Mouse (Mus musculus) lung, postnatal 0 days (tissue): ENCODE data around the gene Hoxb8. TPM values are rescaled to one million over a fixed set of nuclear protein-coding genes. Genes with fewer than 3 reads are reported as not detected.
A peak's percentile ranks its signal among the peaks of the same experiment; 100 is the strongest.

ENCODE experiments used
- ATAC-seq: fragments of 200-750 bp; cut with Nextera tagmentation; 2 replicates; pipeline ENCODE4 v1.8.0; 2017; ENCODE audit warnings: moderate library complexity
- DNase-seq: peaks from one replicate; pipeline ENCODE4 v3.0.0-alpha.2; 2016; ENCODE audit warnings: low spot score
- H3K27ac ChIP-seq: fragments of 300-500 bp; sonication (generic); 2 replicates; pipeline ENCODE4 v1.5.1; 2014; ENCODE audit warnings: antibody characterized with exemption, mild to moderate bottlenecking, low read length, mixed read lengths
- H3K27me3 ChIP-seq: fragments of 300-500 bp; sonication (generic); replicated peaks from 2 replicates; pipeline ENCODE4 v1.6.1; 2014; ENCODE audit warnings: low read length, mixed read lengths; ENCODE audit not compliant: insufficient read depth
- H3K36me3 ChIP-seq: fragments of 300-500 bp; sonication (generic); 2 replicates; pipeline ENCODE4 v1.6.1; 2014; ENCODE audit warnings: low read length, mixed read lengths; ENCODE audit not compliant: insufficient read depth
- H3K4me1 ChIP-seq: fragments of 300-500 bp; sonication (generic); 2 replicates; pipeline ENCODE4 v1.6.1; 2014; ENCODE audit warnings: antibody characterized with exemption, low read depth, low read length, mixed read lengths; ENCODE audit not compliant: insufficient read depth
- H3K4me2 ChIP-seq: fragments of 300-500 bp; sonication (generic); replicated peaks from 2 replicates; pipeline ENCODE4 v1.6.1; 2014; ENCODE audit warnings: low read depth, mild to moderate bottlenecking, low read length, moderate library complexity, mixed read lengths
- H3K4me3 ChIP-seq: fragments of 300-500 bp; sonication (generic); 2 replicates; pipeline ENCODE4 v1.5.1; 2014; ENCODE audit warnings: low read depth, low read length
- H3K9ac ChIP-seq: fragments of 300-500 bp; sonication (generic); replicated peaks from 2 replicates; pipeline ENCODE4 v1.6.1; 2014; ENCODE audit warnings: low read depth, mild to moderate bottlenecking
- H3K9me3 ChIP-seq: fragments of 300-500 bp; sonication (generic); 2 replicates; pipeline ENCODE4 v1.6.1; 2016; ENCODE audit warnings: low read length, mixed read lengths
- CTCF ChIP-seq: IDR thresholded peaks from 2 replicates; pipeline ENCODE4 v1.5.1; 2016; ENCODE audit warnings: antibody characterized with exemption, mild to moderate bottlenecking
- EP300 ChIP-seq: IDR thresholded peaks from 2 replicates; pipeline ENCODE4 v1.6.1; 2016; ENCODE audit warnings: antibody characterized with exemption, mild to moderate bottlenecking, control low read depth
- WGBS: fragments of 180-500 bp; shearing (Covaris S2); extraction: QIAGEN DNeasy Blood & Tissue Kit; methylation state at CpG from one replicate; pipeline ENCODE4 v1.1.7; 2014; 5-methylcytosine and 5-hydroxymethylcytosine counted together
- polyA plus RNA-seq: library from polyadenylated mRNA; unstranded; fragments of >200 nt; fragmentation: Nextera tagmentation; extraction: Ambion mirVana; gene quantifications from 2 replicates; pipeline ENCODE4 v1.2.1, GENCODE M21; 2015

Hoxb8 gene
- 0.23 and 0.35 TPM in 2 replicates for polyA plus RNA-seq

- no peaks in the 10 kb centered on the region for H3K36me3 ChIP-seq
- DNase-seq (no peak), ATAC-seq (no peak)
- H3K27ac ChIP-seq: no peak within 1 kb of the TSS
- H3K4me1 ChIP-seq: no peaks in the 10 kb centered on the region
- WGBS: 3% methylated on average over 27 of the region's 27 CpGs
- H3K27me3 ChIP-seq: peaks cover 58% of the 10 kb centered on the region
- peak within 1 kb of the TSS; percentile 47 for H3K4me3 ChIP-seq
- peak within 1 kb of the TSS; percentile 70 for H3K4me2 ChIP-seq
- H3K9ac ChIP-seq: no peak within 1 kb of the TSS
- H3K9me3 ChIP-seq: no peaks in the 10 kb centered on the region
- TF ChIP-seq CTCF (no peak), EP300 (no peak)
Measured at GRCm38 (mm10) chr11:96281855-96282570, at the start of gene Hoxb8. TSS of gene Hoxb8 (plus strand) at chr11:96281905.

GRCm38 (mm10) chr11:96234906-96235305, 46.8 kb upstream of the Hoxb8 start:
- no peak overlapping the region for H3K4me3 ChIP-seq
- H3K36me3 ChIP-seq: no peaks in the 10 kb centered on the region
- peak; percentile 87 for TF ChIP-seq CTCF
- no peak for TF ChIP-seq EP300
- 2% methylated on average over 12 of the region's 12 CpGs for WGBS
- no peaks in the 10 kb centered on the region for H3K9me3 ChIP-seq
- H3K9ac ChIP-seq: no peak overlapping the region
- no peak overlapping the region for H3K4me2 ChIP-seq
- ATAC-seq (no peak), DNase-seq (peak; percentile 57)
- H3K27ac ChIP-seq: no peak overlapping the region
- no peaks in the 10 kb centered on the region for H3K4me1 ChIP-seq
- peaks cover 4% of the 10 kb centered on the region for H3K27me3 ChIP-seq

GRCm38 (mm10) chr11:96240211-96240610, 41.5 kb upstream of the Hoxb8 start:
- H3K27me3 ChIP-seq: peaks cover 2% of the 10 kb centered on the region; the same call in 1 of the 2 replicates
- ATAC-seq: no peak

GRCm38 (mm10) chr11:96250901-96251300, 30.8 kb upstream of the Hoxb8 start:
- no peaks in the 10 kb centered on the region for H3K9me3 ChIP-seq
- no peak overlapping the region for H3K4me2 ChIP-seq
- H3K27me3 ChIP-seq: peaks cover 61% of the 10 kb centered on the region
- no peak for ATAC-seq
- no peaks in the 10 kb centered on the region for H3K36me3 ChIP-seq
- no peak overlapping the region for H3K4me3 ChIP-seq
- H3K4me1 ChIP-seq: no peaks in the 10 kb centered on the region
- DNase-seq: no peak
- H3K9ac ChIP-seq: no peak overlapping the region
- 4% methylated on average over 13 of the region's 14 CpGs for WGBS
- no peak for TF ChIP-seq CTCF
- no peak for TF ChIP-seq EP300
- H3K27ac ChIP-seq: no peak overlapping the region

More at GRCm38 (mm10) chr11:96240211-96240610, 41.5 kb upstream of the Hoxb8 start:
- no peak overlapping the region for H3K9ac ChIP-seq
- no peak overlapping the region for H3K4me2 ChIP-seq
- H3K4me3 ChIP-seq: no peak overlapping the region
- DNase-seq: peak; percentile 70
- no peaks in the 10 kb centered on the region for H3K4me1 ChIP-seq
- TF ChIP-seq CTCF: peak; percentile 81
- TF ChIP-seq EP300: no peak
- H3K9me3 ChIP-seq: no peaks in the 10 kb centered on the region
- H3K27ac ChIP-seq: no peak overlapping the region
- WGBS: 1% methylated on average over 7 of the region's 7 CpGs
- no peaks in the 10 kb centered on the region for H3K36me3 ChIP-seq

GRCm38 (mm10) chr11:96251480-96252031, 30.1 kb upstream of the Hoxb8 start:
- ATAC-seq: no peak
- H3K27me3 ChIP-seq: peaks cover 66% of the 10 kb centered on the region
- DNase-seq: no peak
- H3K27ac ChIP-seq: no peak overlapping the region
- H3K9ac ChIP-seq: no peak overlapping the region
- no peaks in the 10 kb centered on the region for H3K9me3 ChIP-seq
- H3K4me1 ChIP-seq: no peaks in the 10 kb centered on the region
- TF ChIP-seq EP300: no peak
- no peak for TF ChIP-seq CTCF
- WGBS: 2% methylated on average over 45 of the region's 46 CpGs
- peak overlapping the region; percentile 2; the same call in 1 of the 2 replicates for H3K4me3 ChIP-seq
- no peaks in the 10 kb centered on the region for H3K36me3 ChIP-seq
- H3K4me2 ChIP-seq: 0 out of 2 replicates have a peak overlapping the region, but pooled peaks have one; percentile 8

- Histone ChIP-seq H3K4me2 (no peak overlapping the region), H3K27me3 (peaks cover 73% of the 10 kb centered on the region), H3K9me3 (no peaks in the 10 kb centered on the region), H3K36me3 (no peaks in the 10 kb centered on the region), H3K4me1 (no peaks in the 10 kb centered on the region), H3K27ac (no peak overlapping the region), H3K4me3 (no peak overlapping the region), H3K9ac (no peak overlapping the region)
- DNase-seq (no peak), ATAC-seq (no peak)
- 6% methylated on average over 12 of the region's 12 CpGs for WGBS
- TF ChIP-seq CTCF (no peak), EP300 (no peak)
Measured at GRCm38 (mm10) chr11:96252541-96253120, 29.1 kb upstream of the Hoxb8 start.
